Mouse (Mus musculus) embryonic facial prominence, embryonic 13.5 days (tissue): ENCODE results near the gene Hps6. TPM values are rescaled to one million over a fixed set of nuclear protein-coding genes. Genes with fewer than 3 reads are reported as not detected.

Source experiments
- ATAC-seq: fragments of 200-750 bp; cut with Nextera tagmentation; 2 replicates; pipeline ENCODE4 v1.8.0; 2017; ENCODE audit warnings: low read depth; ENCODE audit not compliant: insufficient number of reproducible peaks, insufficient read depth, low FRiP score, low TSS enrichment
- H3K27ac ChIP-seq: fragments of 300-500 bp; sonication (generic); 2 replicates; pipeline ENCODE4 v1.5.1; 2015; ENCODE audit warnings: moderate library complexity, mild to moderate bottlenecking, inconsistent platforms
- H3K27me3 ChIP-seq: fragments of 300-500 bp; sonication (generic); 2 replicates; pipeline ENCODE4 v1.6.1; 2015; ENCODE audit warnings: mild to moderate bottlenecking, inconsistent platforms
- H3K36me3 ChIP-seq: fragments of 300-500 bp; sonication (generic); 2 replicates; pipeline ENCODE4 v1.6.1; 2015; ENCODE audit warnings: mild to moderate bottlenecking, inconsistent platforms
- H3K4me1 ChIP-seq: fragments of 300-500 bp; sonication (generic); 2 replicates; pipeline ENCODE4 v1.6.1; 2015; ENCODE audit warnings: inconsistent platforms
- H3K4me2 ChIP-seq: fragments of 300-500 bp; sonication (generic); 2 replicates; pipeline ENCODE4 v1.6.1; 2015; ENCODE audit warnings: moderate library complexity, mild to moderate bottlenecking, inconsistent platforms
- H3K4me3 ChIP-seq: fragments of 300-500 bp; sonication (generic); 2 replicates; pipeline ENCODE4 v1.5.1; 2015; ENCODE audit warnings: mild to moderate bottlenecking, inconsistent platforms
- H3K9ac ChIP-seq: fragments of 300-500 bp; sonication (generic); 2 replicates; pipeline ENCODE4 v1.6.1; 2015; ENCODE audit warnings: mild to moderate bottlenecking, inconsistent platforms
- H3K9me3 ChIP-seq: fragments of 300-500 bp; sonication (generic); 2 replicates; pipeline ENCODE4 v1.6.1; 2016; ENCODE audit warnings: inconsistent platforms
- whole genome bisulfite sequencing: fragments of 180-500 bp; shearing (Covaris S2); methylation state at CpG from one replicate; pipeline ENCODE4 v1.1.7; 2015; ENCODE audit warnings: mixed read lengths; 5-methylcytosine and 5-hydroxymethylcytosine counted together
- polyA plus RNA-seq: library from polyadenylated mRNA; unstranded; fragments of >200 nt; fragmentation: Nextera tagmentation; extraction: Ambion mirVana; gene quantifications from 2 replicates; pipeline ENCODE4 v1.2.1, GENCODE M21; 2015

The Hps6 gene
- polyA plus RNA-seq, 1 experiment from 2014 or later, result 7.3 TPM

- Histone ChIP-seq H3K27me3 (no peaks in the 10 kb centered on the region), H3K9ac (peak overlapping the region; percentile 97), H3K9me3 (no peaks in the 10 kb centered on the region), H3K27ac (peak overlapping the region; percentile 99), H3K4me2 (peak overlapping the region; percentile 93), H3K4me1 (peaks cover 69% of the 10 kb centered on the region), H3K36me3 (peaks cover 22% of the 10 kb centered on the region), H3K4me3 (peak overlapping the region; percentile 97)
- under 1% methylated on average over 26 of the region's 30 CpGs for WGBS
- ATAC-seq, result peak; percentile 62
These were observed 36.2 kb downstream of the Hps6 start for GRCm38 (mm10) chr19:46039478-46039877.

- no peak for ATAC-seq
- Histone ChIP-seq H3K4me3 (peak overlapping the region; percentile 97), H3K27me3 (no peaks in the 10 kb centered on the region), H3K27ac (peak overlapping the region; percentile 99), H3K9me3 (no peaks in the 10 kb centered on the region), H3K9ac (peak overlapping the region; percentile 97), H3K4me1 (peaks cover 69% of the 10 kb centered on the region), H3K4me2 (peak overlapping the region; percentile 93), H3K36me3 (peaks cover 14% of the 10 kb centered on the region)
- 35% methylated on average over 14 of the region's 14 CpGs for WGBS
These were observed 37.0 kb downstream of the Hps6 start for GRCm38 (mm10) chr19:46040149-46040902.

GRCm38 (mm10) chr19:46041299-46041932 lies 38.1 kb downstream of the Hps6 start:
- ATAC-seq, result peak; percentile 0; the same call in 1 of the 2 replicates
- peaks cover 3% of the 10 kb centered on the region for H3K36me3 ChIP-seq
- H3K4me2 ChIP-seq, result peak overlapping the region; percentile 93
- no peaks in the 10 kb centered on the region for H3K9me3 ChIP-seq
- no peaks in the 10 kb centered on the region for H3K27me3 ChIP-seq
- H3K9ac ChIP-seq, result peak overlapping the region; percentile 98
- peak overlapping the region; percentile 97 for H3K4me3 ChIP-seq
- peak overlapping the region; percentile 99 for H3K27ac ChIP-seq
- peaks cover 72% of the 10 kb centered on the region for H3K4me1 ChIP-seq
- WGBS, result 13% methylated on average over 7 of the region's 7 CpGs

GRCm38 (mm10) chr19:46041933-46042475 lies 38.7 kb downstream of the Hps6 start:
- peak overlapping the region; percentile 93 for H3K4me2 ChIP-seq
- peak overlapping the region; percentile 99 for H3K27ac ChIP-seq
- peaks cover 72% of the 10 kb centered on the region for H3K4me1 ChIP-seq
- peak overlapping the region; percentile 97 for H3K4me3 ChIP-seq
- no peaks in the 10 kb centered on the region for H3K36me3 ChIP-seq
- no peaks in the 10 kb centered on the region for H3K9me3 ChIP-seq
- no peaks in the 10 kb centered on the region for H3K27me3 ChIP-seq
- 1% methylated on average over 13 of the region's 14 CpGs for WGBS
- peak; percentile 39 for ATAC-seq
- peak overlapping the region; percentile 98 for H3K9ac ChIP-seq

- H3K4me2 ChIP-seq, result peak overlapping the region; percentile 93
- H3K9me3 ChIP-seq, result no peaks in the 10 kb centered on the region
- peak; percentile 33; the same call in 1 of the 2 replicates for ATAC-seq
- H3K27ac ChIP-seq, result peak overlapping the region; percentile 99
- peak overlapping the region; percentile 97 for H3K4me3 ChIP-seq
- H3K4me1 ChIP-seq, result peaks cover 69% of the 10 kb centered on the region
- H3K36me3 ChIP-seq, result no peaks in the 10 kb centered on the region
- peak overlapping the region; percentile 98 for H3K9ac ChIP-seq
- no peaks in the 10 kb centered on the region for H3K27me3 ChIP-seq
- WGBS, result 3% methylated on average over 6 of the region's 6 CpGs
These were observed 39.2 kb downstream of the Hps6 start for GRCm38 (mm10) chr19:46042476-46043011.

- Histone ChIP-seq H3K27ac (peak overlapping the region; percentile 99), H3K36me3 (no peaks in the 10 kb centered on the region), H3K9me3 (no peaks in the 10 kb centered on the region), H3K4me2 (peak overlapping the region; percentile 93), H3K27me3 (no peaks in the 10 kb centered on the region), H3K9ac (peak overlapping the region; percentile 98), H3K4me3 (peak overlapping the region; percentile 97), H3K4me1 (peaks cover 64% of the 10 kb centered on the region)
- ATAC-seq, result no peak
- 58% methylated on average over 7 of the region's 7 CpGs for WGBS
These were observed 40.1 kb downstream of the Hps6 start for GRCm38 (mm10) chr19:46043380-46043779.

- Histone ChIP-seq H3K36me3 (no peaks in the 10 kb centered on the region), H3K4me3 (peak within 1 kb of the TSS; percentile 97), H3K27me3 (no peaks in the 10 kb centered on the region), H3K4me2 (peak within 1 kb of the TSS; percentile 93), H3K9ac (peak within 1 kb of the TSS; percentile 98), H3K27ac (peak within 1 kb of the TSS; percentile 99), H3K9me3 (no peaks in the 10 kb centered on the region), H3K4me1 (peaks cover 64% of the 10 kb centered on the region)
- 2% methylated on average over 34 of the region's 34 CpGs for WGBS
- ATAC-seq, result no peak
These were observed 41.1 kb downstream of the Hps6 start, which contains the start of gene Pprc1 for GRCm38 (mm10) chr19:46044271-46044992. TSS of gene Pprc1 (plus strand) at chr19:46044886.

- Histone ChIP-seq H3K4me3 (peak within 1 kb of the TSS; percentile 97), H3K4me2 (peak within 1 kb of the TSS; percentile 93), H3K36me3 (no peaks in the 10 kb centered on the region), H3K4me1 (peaks cover 58% of the 10 kb centered on the region), H3K9me3 (no peaks in the 10 kb centered on the region), H3K27ac (peak within 1 kb of the TSS; percentile 99), H3K27me3 (no peaks in the 10 kb centered on the region), H3K9ac (peak within 1 kb of the TSS; percentile 98)
- peak; percentile 66 for ATAC-seq
- WGBS, result under 1% methylated on average over 74 of the region's 84 CpGs
These were observed 41.8 kb downstream of the Hps6 start, which contains the start of gene Ldb1 for GRCm38 (mm10) chr19:46044993-46045695. TSS of gene Ldb1 (minus strand) at chr19:46045214.

GRCm38 (mm10) chr19:46045696-46046311 lies 42.5 kb downstream of the Hps6 start:
- WGBS, result under 1% methylated on average over 7 of the region's 7 CpGs
- Histone ChIP-seq H3K4me3 (peak overlapping the region; percentile 97), H3K4me1 (peaks cover 53% of the 10 kb centered on the region), H3K27ac (peak overlapping the region; percentile 99), H3K36me3 (no peaks in the 10 kb centered on the region), H3K9me3 (no peaks in the 10 kb centered on the region), H3K4me2 (peak overlapping the region; percentile 93), H3K9ac (peak overlapping the region; percentile 98), H3K27me3 (no peaks in the 10 kb centered on the region)
- ATAC-seq, result peak; percentile 29; the same call in 1 of the 2 replicates

- H3K4me3 ChIP-seq, result peak overlapping the region; percentile 97; the same call in 1 of the 2 replicates
These were observed 43.3 kb downstream of the Hps6 start for GRCm38 (mm10) chr19:46046621-46047025.

More at GRCm38 (mm10) chr19:46046621-46047025, 43.3 kb downstream of the Hps6 start:
- H3K9ac ChIP-seq, result 0 out of 2 replicates have a peak overlapping the region, but pooled peaks have one; percentile 98
- no peak for ATAC-seq
- no peaks in the 10 kb centered on the region for H3K36me3 ChIP-seq
- H3K4me1 ChIP-seq, result peaks cover 44% of the 10 kb centered on the region
- peak overlapping the region; percentile 99 for H3K27ac ChIP-seq
- WGBS, result 5% methylated on average over 10 of the region's 10 CpGs
- no peaks in the 10 kb centered on the region for H3K9me3 ChIP-seq
- H3K4me2 ChIP-seq, result peak overlapping the region; percentile 93
- no peaks in the 10 kb centered on the region for H3K27me3 ChIP-seq
